Mouse (Mus musculus): ENCODE results near the gene Hrh1.
"Not testable (repeated sequence)": the region's sequence is repeated elsewhere in the genome, so short reads cannot be mapped to it uniquely, and the experiment has no call there.

Hrh1 gene

GRCm38 (mm10) chr6:114461536-114461935 lies 63.8 kb downstream of the Hrh1 start:
- no peak for DNase-seq (ENCODE audit: low spot score in 2 of 2)

- no peak for DNase-seq (ENCODE audit: low spot score in 2 of 2)
Observed at GRCm38 (mm10) chr6:114462747-114463146, 65.0 kb downstream of the Hrh1 start.

- DNase-seq (ENCODE audit: low spot score in 2 of 2), result no peak
Observed at GRCm38 (mm10) chr6:114473541-114473940, 75.8 kb downstream of the Hrh1 start.

GRCm38 (mm10) chr6:114474059-114474458 lies 76.3 kb downstream of the Hrh1 start:
- no peak for DNase-seq (ENCODE audit: low spot score in 2 of 2)

GRCm38 (mm10) chr6:114474911-114475310 lies 77.2 kb downstream of the Hrh1 start:
- DNase-seq (ENCODE audit: low spot score in 2 of 2), result no peak

- DNase-seq (ENCODE audit: low spot score in 2 of 2), result peak; percentile 82 to 84
Observed at GRCm38 (mm10) chr6:114478771-114479170, 81.0 kb downstream of the Hrh1 start.

- no peak for DNase-seq (ENCODE audit: low spot score in 2 of 2)
Observed at GRCm38 (mm10) chr6:114479644-114480410, 82.1 kb downstream of the Hrh1 start.

GRCm38 (mm10) chr6:114489371-114489770 lies 91.6 kb downstream of the Hrh1 start:
- DNase-seq (ENCODE audit: low spot score in 2 of 2), result no peak

- not testable (repeated sequence) for DNase-seq (ENCODE audit: low spot score in 2 of 2)
Observed at GRCm38 (mm10) chr6:114492588-114492987, 94.9 kb downstream of the Hrh1 start.

GRCm38 (mm10) chr6:114494987-114495386 lies 97.3 kb downstream of the Hrh1 start:
- DNase-seq (ENCODE audit: low spot score in 2 of 2), result not testable (repeated sequence)

- not testable (repeated sequence) for DNase-seq (ENCODE audit: low spot score in 2 of 2)
Observed at GRCm38 (mm10) chr6:114514038-114514437, 116.3 kb downstream of the Hrh1 start.

GRCm38 (mm10) chr6:114528709-114529108 lies 131.0 kb downstream of the Hrh1 start:
- DNase-seq (ENCODE audit: low spot score in 2 of 2), result peak; percentile 30 to 45
